Mouse (Mus musculus): ENCODE measurements around the gene Pik3r5. TPM values are rescaled to one million over a fixed set of nuclear protein-coding genes. Genes with fewer than 3 reads are reported as not detected.

Gene Pik3r5
- polyA plus RNA-seq, 1 experiment from 2014 or later = 0.25 TPM

DNA sequence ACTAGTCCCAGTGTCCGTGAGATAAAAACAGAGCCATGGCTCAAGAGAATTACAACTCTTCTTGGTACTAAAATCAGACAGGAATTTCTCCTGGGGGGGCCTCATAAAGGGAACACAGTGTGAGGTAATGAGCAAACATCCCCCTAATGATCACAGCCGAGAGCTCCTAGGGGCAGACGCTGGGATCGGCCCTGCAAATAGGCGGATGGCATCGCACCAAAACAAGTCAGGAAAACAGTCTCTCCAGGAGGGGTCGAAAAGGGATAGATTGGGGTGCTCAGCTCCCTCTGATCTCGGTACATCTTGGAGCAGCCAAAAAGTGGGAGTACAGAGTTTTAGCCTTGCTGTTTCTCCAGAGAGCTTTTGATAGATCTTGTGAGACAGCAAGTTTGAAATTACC, 42.3 kb upstream of the Pik3r5 start:
- Histone ChIP-seq H3K36me3 (no peaks in the 10 kb centered on the region), H3K9ac (replicated peaks) (no peak overlapping the region), H3K9me3 (no peaks in the 10 kb centered on the region), H3K4me1 (replicated peaks) (peaks cover 37% of the 10 kb centered on the region), H3K4me3 (replicated peaks) (no peak overlapping the region), H3K27me3 (peaks cover 96% of the 10 kb centered on the region), H3K4me2 (no peak overlapping the region), H3K27ac (no peak overlapping the region)
- ATAC-seq (ENCODE audit: insufficient number of reproducible peaks, insufficient read depth, low FRiP score, low TSS enrichment, low read depth) = no peak
- WGBS = 1% methylated on average over 8 of the region's 8 CpGs

- WGBS = 5% methylated on average over 19 of the region's 19 CpGs
- Histone ChIP-seq H3K4me2 (no peak overlapping the region), H3K9ac (replicated peaks) (no peak overlapping the region), H3K27ac (no peak overlapping the region), H3K4me1 (replicated peaks) (peaks cover 27% of the 10 kb centered on the region), H3K4me3 (replicated peaks) (no peak overlapping the region), H3K9me3 (no peaks in the 10 kb centered on the region), H3K36me3 (no peaks in the 10 kb centered on the region), H3K27me3 (peaks cover 96% of the 10 kb centered on the region)
- ATAC-seq (ENCODE audit: insufficient number of reproducible peaks, insufficient read depth, low FRiP score, low TSS enrichment, low read depth) = no peak
Observed at GRCm38 (mm10) chr11:68390381-68391287, 41.3 kb upstream of the Pik3r5 start.

DNA sequence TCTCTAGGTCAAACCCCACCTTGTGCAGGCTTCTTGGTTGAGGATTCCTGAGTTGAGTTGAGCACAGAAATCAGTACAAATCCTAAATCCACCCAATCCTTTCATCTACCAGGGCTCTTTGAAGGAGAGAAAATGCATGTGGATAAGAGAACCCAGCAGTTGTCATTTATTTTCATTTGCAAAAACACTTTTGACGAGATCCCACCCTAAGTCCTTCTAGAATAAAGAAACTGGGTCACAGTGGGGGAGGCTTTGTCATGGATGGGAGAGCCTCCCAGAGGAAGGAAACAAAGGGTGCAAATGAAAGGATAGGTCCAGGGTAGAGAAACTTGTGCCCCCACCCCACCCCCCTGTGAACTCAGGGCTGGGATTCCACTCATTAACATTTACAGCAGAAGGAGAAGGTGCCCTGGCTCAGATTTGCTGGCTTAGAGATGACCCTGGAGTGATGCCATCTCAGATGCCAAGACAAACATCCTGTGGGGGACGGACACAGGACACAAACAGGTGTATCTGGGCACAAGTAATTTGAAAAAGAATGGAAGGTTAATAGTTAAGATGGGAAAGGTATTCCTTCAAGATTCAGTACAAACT, 37.9 kb upstream of the Pik3r5 start:
- ATAC-seq (ENCODE audit: insufficient number of reproducible peaks, insufficient read depth, low FRiP score, low TSS enrichment, low read depth) = no peak
- Histone ChIP-seq H3K36me3 (no peaks in the 10 kb centered on the region), H3K27ac (no peak overlapping the region), H3K9ac (replicated peaks) (no peak overlapping the region), H3K4me1 (replicated peaks) (peaks cover 14% of the 10 kb centered on the region), H3K4me2 (no peak overlapping the region), H3K9me3 (no peaks in the 10 kb centered on the region), H3K4me3 (replicated peaks) (no peak overlapping the region), H3K27me3 (peaks cover 96% of the 10 kb centered on the region)
- 45% methylated on average over 2 of the region's 2 CpGs for WGBS

GRCm38 (mm10) chr11:68394749-68395148, 37.2 kb upstream of the Pik3r5 start:
- no peak for ATAC-seq (ENCODE audit: insufficient number of reproducible peaks, insufficient read depth, low FRiP score, low TSS enrichment, low read depth)
- H3K9me3 ChIP-seq = no peaks in the 10 kb centered on the region
- peaks cover 96% of the 10 kb centered on the region for H3K27me3 ChIP-seq
- no peak overlapping the region for H3K4me3 ChIP-seq (replicated peaks)
- 49% methylated on average over 4 of the region's 4 CpGs for WGBS
- no peak overlapping the region for H3K9ac ChIP-seq (replicated peaks)
- H3K4me1 ChIP-seq (replicated peaks) = peaks cover 18% of the 10 kb centered on the region
- no peak overlapping the region for H3K4me2 ChIP-seq
- no peak overlapping the region for H3K27ac ChIP-seq
- no peaks in the 10 kb centered on the region for H3K36me3 ChIP-seq

DNA sequence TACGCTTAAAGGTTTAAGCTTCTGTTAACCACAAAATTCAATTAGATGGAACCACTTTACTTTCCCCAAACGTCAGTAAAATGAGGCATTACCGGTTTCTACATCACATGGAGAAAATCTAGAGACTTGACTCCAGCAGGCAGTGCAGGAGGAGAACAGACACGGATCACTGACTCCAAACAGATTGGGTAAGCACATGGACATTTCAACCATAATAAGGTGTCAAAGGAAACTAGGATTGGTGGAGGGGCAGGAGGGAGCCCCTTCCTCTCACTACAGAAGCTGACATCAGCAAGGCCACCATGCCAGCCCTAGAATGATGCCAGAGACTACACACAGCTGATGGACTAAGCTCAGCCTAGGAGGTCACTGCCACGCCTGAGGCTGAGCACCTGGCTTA, 36.4 kb upstream of the Pik3r5 start:
- WGBS = 55% methylated on average over 5 of the region's 5 CpGs

DNA sequence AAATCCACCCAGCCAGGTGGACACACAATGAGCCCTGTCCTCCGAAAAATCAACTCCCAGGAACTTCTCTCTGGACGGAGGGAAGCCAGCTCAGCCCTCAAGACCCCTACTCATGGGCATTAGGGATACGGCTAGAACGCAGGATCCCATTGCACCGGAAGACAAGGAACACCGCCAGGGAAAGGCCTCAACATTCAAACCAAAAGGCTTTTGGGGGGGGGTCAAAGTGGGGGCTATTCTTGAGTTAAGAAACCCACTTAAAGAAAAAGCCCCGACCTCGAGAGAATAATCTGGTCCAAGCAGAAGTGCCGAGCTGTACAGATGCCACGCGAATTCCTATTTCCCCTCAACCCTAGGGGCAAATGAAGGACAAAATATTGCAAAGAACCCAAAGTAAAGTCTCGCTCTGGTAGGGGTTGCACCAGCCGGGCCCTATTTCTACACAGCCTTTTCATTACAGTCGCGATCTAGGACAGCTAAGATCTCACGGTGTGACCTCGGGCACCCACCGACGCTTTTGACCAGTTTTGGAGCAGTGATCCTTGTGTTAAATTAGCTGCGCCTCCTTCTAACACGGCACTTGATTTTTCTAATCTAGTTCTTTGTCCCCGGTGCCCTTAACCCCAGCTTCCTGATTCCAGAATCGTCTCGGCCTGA, 32.9 kb upstream of the Pik3r5 start:
- no peaks in the 10 kb centered on the region for H3K9me3 ChIP-seq
- peak overlapping the region; percentile 94 for H3K4me2 ChIP-seq
- peaks cover 99% of the 10 kb centered on the region for H3K27me3 ChIP-seq
- WGBS = 7% methylated on average over 24 of the region's 24 CpGs
- H3K27ac ChIP-seq = no peak overlapping the region
- H3K9ac ChIP-seq (replicated peaks) = no peak overlapping the region
- H3K4me3 ChIP-seq (replicated peaks) = peak overlapping the region; percentile 53
- H3K4me1 ChIP-seq (replicated peaks) = peaks cover 20% of the 10 kb centered on the region
- no peak for ATAC-seq (ENCODE audit: insufficient number of reproducible peaks, insufficient read depth, low FRiP score, low TSS enrichment, low read depth)
- H3K36me3 ChIP-seq = no peaks in the 10 kb centered on the region

More for the DNA sequence above, 36.4 kb upstream of the Pik3r5 start:
- no peak overlapping the region for H3K9ac ChIP-seq (replicated peaks)
- H3K9me3 ChIP-seq = no peaks in the 10 kb centered on the region
- H3K4me3 ChIP-seq (replicated peaks) = no peak overlapping the region
- H3K4me1 ChIP-seq (replicated peaks) = peaks cover 23% of the 10 kb centered on the region
- no peak for ATAC-seq (ENCODE audit: insufficient number of reproducible peaks, insufficient read depth, low FRiP score, low TSS enrichment, low read depth)
- H3K27me3 ChIP-seq = peaks cover 96% of the 10 kb centered on the region
- no peak overlapping the region for H3K27ac ChIP-seq
- H3K36me3 ChIP-seq = no peaks in the 10 kb centered on the region
- no peak overlapping the region for H3K4me2 ChIP-seq

- Histone ChIP-seq H3K4me3 (replicated peaks) (peak overlapping the region; percentile 53), H3K27ac (no peak overlapping the region)
- ATAC-seq (ENCODE audit: insufficient number of reproducible peaks, insufficient read depth, low FRiP score, low TSS enrichment, low read depth) = no peak
Observed at GRCm38 (mm10) chr11:68399548-68400020, 32.3 kb upstream of the Pik3r5 start.

DNA sequence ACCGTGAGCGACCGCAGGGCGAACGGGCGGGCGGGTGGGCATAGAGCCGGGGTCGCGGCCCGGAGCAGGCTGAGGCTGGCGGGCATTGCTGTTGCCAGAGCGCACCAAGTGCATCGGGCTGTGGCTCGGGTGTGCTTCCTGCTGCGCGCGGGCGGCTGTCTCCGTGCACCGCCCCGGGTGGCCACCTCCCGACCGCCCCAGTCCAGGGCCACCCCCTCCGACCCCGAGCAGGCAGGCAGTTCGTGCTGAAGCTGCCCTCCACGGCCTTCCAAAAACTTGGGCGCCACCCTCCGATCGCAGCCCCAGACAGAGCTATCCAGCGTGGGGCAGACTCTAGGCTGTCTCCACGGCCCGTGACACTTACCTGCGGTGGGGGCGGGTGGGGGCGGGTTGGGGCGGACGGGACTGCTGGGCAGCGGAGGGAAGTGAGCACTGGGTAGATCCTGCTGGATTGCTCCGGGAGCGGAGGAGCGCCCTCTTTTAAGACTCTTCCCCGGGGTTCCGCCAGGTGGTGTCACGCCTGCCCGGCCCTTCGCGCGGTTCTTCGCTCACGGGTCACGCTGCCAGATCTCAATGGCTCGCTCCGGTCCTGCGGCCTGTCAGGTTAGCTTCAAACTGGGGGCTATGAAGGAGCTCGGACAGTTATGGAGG, 31.8 kb upstream of the Pik3r5 start:
- Histone ChIP-seq H3K4me1 (replicated peaks) (peaks cover 20% of the 10 kb centered on the region), H3K4me3 (replicated peaks) (peak overlapping the region; percentile 53), H3K4me2 (peak overlapping the region; percentile 94), H3K9ac (replicated peaks) (peak overlapping the region; percentile 60), H3K27ac (no peak overlapping the region), H3K27me3 (peaks cover 95% of the 10 kb centered on the region), H3K9me3 (no peaks in the 10 kb centered on the region), H3K36me3 (no peaks in the 10 kb centered on the region)
- WGBS = under 1% methylated on average over 42 of the region's 57 CpGs
- peak; percentile 54 for ATAC-seq (ENCODE audit: insufficient number of reproducible peaks, insufficient read depth, low FRiP score, low TSS enrichment, low read depth)

More at GRCm38 (mm10) chr11:68399548-68400020, 32.3 kb upstream of the Pik3r5 start:
- under 1% methylated on average over 39 of the region's 47 CpGs for WGBS
- Histone ChIP-seq H3K27me3 (peaks cover 99% of the 10 kb centered on the region), H3K36me3 (no peaks in the 10 kb centered on the region), H3K9me3 (no peaks in the 10 kb centered on the region), H3K9ac (replicated peaks) (peak overlapping the region; percentile 60), H3K4me2 (peak overlapping the region; percentile 94), H3K4me1 (replicated peaks) (peaks cover 20% of the 10 kb centered on the region)

GRCm38 (mm10) chr11:68400727-68401219, 31.1 kb upstream of the Pik3r5 start, which contains the start of gene Ntn1:
Ntn1 (minus strand) TSS chr11:68400823.
- Histone ChIP-seq H3K4me2 (peak within 1 kb of the TSS; percentile 94), H3K27ac (no peak within 1 kb of the TSS), H3K27me3 (peaks cover 94% of the 10 kb centered on the region), H3K36me3 (no peaks in the 10 kb centered on the region), H3K4me1 (replicated peaks) (peaks cover 20% of the 10 kb centered on the region), H3K9me3 (no peaks in the 10 kb centered on the region), H3K4me3 (replicated peaks) (peak within 1 kb of the TSS; percentile 53), H3K9ac (replicated peaks) (peak within 1 kb of the TSS; percentile 60)
- ATAC-seq (ENCODE audit: insufficient number of reproducible peaks, insufficient read depth, low FRiP score, low TSS enrichment, low read depth) = no peak
- 6% methylated on average over 11 of the region's 11 CpGs for WGBS

GRCm38 (mm10) chr11:68401428-68401827, 30.5 kb upstream of the Pik3r5 start:
- no peak for ATAC-seq (ENCODE audit: insufficient number of reproducible peaks, insufficient read depth, low FRiP score, low TSS enrichment, low read depth)
- Histone ChIP-seq H3K36me3 (no peaks in the 10 kb centered on the region), H3K9ac (replicated peaks) (no peak overlapping the region), H3K4me3 (replicated peaks) (no peak overlapping the region), H3K4me1 (replicated peaks) (peaks cover 20% of the 10 kb centered on the region), H3K27me3 (peaks cover 90% of the 10 kb centered on the region), H3K27ac (no peak overlapping the region), H3K9me3 (no peaks in the 10 kb centered on the region), H3K4me2 (no peak overlapping the region)
- 17% methylated on average over 5 of the region's 5 CpGs for WGBS
